Mouse (Mus musculus) right cerebral cortex, adult 18-20 months (tissue): ENCODE measurements around the gene Kpnb1.
A peak's percentile ranks its signal among the peaks of the same experiment; 100 is the strongest.
"Not testable (repeated sequence)": the region's sequence is repeated elsewhere in the genome, so short reads cannot be mapped to it uniquely, and the experiment has no call there.

Experiments used
- DNase-seq: peaks from one replicate; pipeline ENCODE4 v3.0.0; 2022; ENCODE audit warnings: mixed read lengths

Gene Kpnb1

GRCm38 (mm10) chr11:97187764-97188642, at the start of gene Kpnb1:
Gene Kpnb1, minus strand, starts transcription at chr11:97187881.
- DNase-seq, result peak; percentile 99

GRCm38 (mm10) chr11:97232436-97232835, 44.8 kb upstream of the Kpnb1 start:
- DNase-seq, result no peak

GRCm38 (mm10) chr11:97229396-97229795, 41.7 kb upstream of the Kpnb1 start:
- no peak for DNase-seq

GRCm38 (mm10) chr11:97228985-97229384, 41.3 kb upstream of the Kpnb1 start:
- DNase-seq, result no peak

GRCm38 (mm10) chr11:97226131-97226530, 38.5 kb upstream of the Kpnb1 start:
- DNase-seq, result no peak

- no peak for DNase-seq
Observed at GRCm38 (mm10) chr11:97223485-97223884, 35.8 kb upstream of the Kpnb1 start.

- DNase-seq, result no peak
Observed at GRCm38 (mm10) chr11:97221611-97222010, 33.9 kb upstream of the Kpnb1 start.

- peak; percentile 9 for DNase-seq
Observed at GRCm38 (mm10) chr11:97220211-97220610, 32.5 kb upstream of the Kpnb1 start.

- no peak for DNase-seq
Observed at GRCm38 (mm10) chr11:97214411-97214810, 26.7 kb upstream of the Kpnb1 start.

GRCm38 (mm10) chr11:97210728-97211400, 23.2 kb upstream of the Kpnb1 start:
- DNase-seq, result no peak

GRCm38 (mm10) chr11:97207011-97207422, 19.3 kb upstream of the Kpnb1 start:
- DNase-seq, result peak; percentile 83

- no peak for DNase-seq
Observed at GRCm38 (mm10) chr11:97199519-97199918, 11.8 kb upstream of the Kpnb1 start.

GRCm38 (mm10) chr11:97198601-97199000, 10.9 kb upstream of the Kpnb1 start:
- no peak for DNase-seq

- no peak for DNase-seq
Observed at GRCm38 (mm10) chr11:97197021-97197420, 9.3 kb upstream of the Kpnb1 start.

- no peak for DNase-seq
Observed at GRCm38 (mm10) chr11:97196541-97196940, 8.9 kb upstream of the Kpnb1 start.

GRCm38 (mm10) chr11:97192621-97192951, 4.9 kb upstream of the Kpnb1 start:
- no peak for DNase-seq

GRCm38 (mm10) chr11:97191915-97192620, 4.4 kb upstream of the Kpnb1 start:
- DNase-seq, result no peak

GRCm38 (mm10) chr11:97190992-97191391, 3.3 kb upstream of the Kpnb1 start:
- no peak for DNase-seq

- DNase-seq, result not testable (repeated sequence)
Observed at GRCm38 (mm10) chr11:97189645-97190044, 2.0 kb upstream of the Kpnb1 start.

GRCm38 (mm10) chr11:97189231-97189630, 1.6 kb upstream of the Kpnb1 start:
- no peak for DNase-seq

GRCm38 (mm10) chr11:97188643-97188955, 918 bp upstream of the Kpnb1 start:
- DNase-seq, result no peak

- peak; percentile 99 for DNase-seq
Observed at GRCm38 (mm10) chr11:97186947-97187763, 526 bp downstream of the Kpnb1 start.
